Mouse (Mus musculus): ENCODE measurements around the gene Ankk1. TPM values are rescaled to one million over a fixed set of nuclear protein-coding genes. Genes with fewer than 3 reads are reported as not detected.
A peak's percentile ranks its signal among the peaks of the same experiment; 100 is the strongest.

Ankk1 gene
- total RNA-seq (2021), result not detected
- long read RNA-seq, experiment 1, result 0 reads
- long read RNA-seq, experiment 2, result 0 reads

GRCm38 (mm10) chr9:49426921-49427320 lies at the start of gene Ankk1:
Gene Ankk1, minus strand, starts transcription at chr9:49427021.
- DNase-seq (ENCODE audit: low spot score in 2 of 2), result no peak

- DNase-seq (ENCODE audit: low spot score in 2 of 2), result no peak
These were observed 45.3 kb upstream of the Ankk1 start for GRCm38 (mm10) chr9:49472126-49472525.

- DNase-seq (ENCODE audit: low spot score in 2 of 2), result no peak
These were observed 44.1 kb upstream of the Ankk1 start for GRCm38 (mm10) chr9:49470946-49471345.

- no peak for DNase-seq (ENCODE audit: low spot score in 2 of 2)
These were observed 43.2 kb upstream of the Ankk1 start for GRCm38 (mm10) chr9:49470006-49470405.

GRCm38 (mm10) chr9:49456136-49456535 lies 29.3 kb upstream of the Ankk1 start:
- no peak for DNase-seq (ENCODE audit: low spot score in 2 of 2)

GRCm38 (mm10) chr9:49452396-49452795 lies 25.6 kb upstream of the Ankk1 start:
- DNase-seq (ENCODE audit: low spot score in 2 of 2), result no peak

- no peak for DNase-seq (ENCODE audit: low spot score in 2 of 2)
These were observed 23.7 kb upstream of the Ankk1 start for GRCm38 (mm10) chr9:49450491-49450890.

GRCm38 (mm10) chr9:49442621-49443020 lies 15.8 kb upstream of the Ankk1 start:
- DNase-seq (ENCODE audit: low spot score in 2 of 2), result no peak

GRCm38 (mm10) chr9:49427478-49427877 lies 657 bp upstream of the Ankk1 start:
- no peak for DNase-seq (ENCODE audit: low spot score in 2 of 2)

GRCm38 (mm10) chr9:49425585-49425984 lies 1.2 kb downstream of the Ankk1 start:
- no peak for DNase-seq (ENCODE audit: low spot score in 2 of 2)

- DNase-seq (ENCODE audit: low spot score in 2 of 2), result no peak
These were observed 3.0 kb downstream of the Ankk1 start for GRCm38 (mm10) chr9:49423866-49424265.

GRCm38 (mm10) chr9:49410621-49411020 lies 16.2 kb downstream of the Ankk1 start:
- DNase-seq (ENCODE audit: low spot score in 2 of 2), result no peak

- DNase-seq (ENCODE audit: low spot score in 2 of 2), result no peak
These were observed 19.8 kb downstream of the Ankk1 start for GRCm38 (mm10) chr9:49407028-49407427.

GRCm38 (mm10) chr9:49403711-49404110 lies 23.1 kb downstream of the Ankk1 start:
- DNase-seq (ENCODE audit: low spot score in 2 of 2), result no peak

- peak in 1 of 2 experiments; percentile 43 for DNase-seq (ENCODE audit: low spot score in 2 of 2)
These were observed 30.8 kb downstream of the Ankk1 start for GRCm38 (mm10) chr9:49396006-49396405.

GRCm38 (mm10) chr9:49392242-49392641 lies 34.6 kb downstream of the Ankk1 start:
- DNase-seq (ENCODE audit: low spot score in 2 of 2), result no peak

- no peak for DNase-seq (ENCODE audit: low spot score in 2 of 2)
These were observed 40.7 kb downstream of the Ankk1 start for GRCm38 (mm10) chr9:49386119-49386518.

GRCm38 (mm10) chr9:49385301-49385700 lies 41.5 kb downstream of the Ankk1 start:
- no peak for DNase-seq (ENCODE audit: low spot score in 2 of 2)

- no peak for DNase-seq (ENCODE audit: low spot score in 2 of 2)
These were observed 42.0 kb downstream of the Ankk1 start for GRCm38 (mm10) chr9:49384855-49385254.

- DNase-seq (ENCODE audit: low spot score in 2 of 2), result no peak
These were observed 42.8 kb downstream of the Ankk1 start for GRCm38 (mm10) chr9:49384041-49384440.

GRCm38 (mm10) chr9:49379962-49380361 lies 46.9 kb downstream of the Ankk1 start:
- DNase-seq (ENCODE audit: low spot score in 2 of 2), result no peak

GRCm38 (mm10) chr9:49373946-49374345 lies 52.9 kb downstream of the Ankk1 start:
- DNase-seq (ENCODE audit: low spot score in 2 of 2), result no peak

- DNase-seq (ENCODE audit: low spot score in 2 of 2), result no peak
These were observed 61.1 kb downstream of the Ankk1 start for GRCm38 (mm10) chr9:49365763-49366162.

Data from left cerebral cortex, adult 18-20 months (tissue).